Mouse (Mus musculus) layer of hippocampus, adult 6 months (tissue): ENCODE results near the gene Vax1. TPM values are rescaled to one million over a fixed set of nuclear protein-coding genes. Genes with fewer than 3 reads are reported as not detected.

Experiments
- long read RNA-seq, 2 experiments: library from polyadenylated mRNA; unstranded; transcript quantifications; one replicate each; pipeline ENCODE4 v2.0.0; 2019 to 2020
- polyA plus RNA-seq: library from polyadenylated mRNA; unstranded; fragments of <200 nt; fragmentation: Nextera tagmentation; gene quantifications from 2 replicates; pipeline ENCODE4 v1.2.3, GENCODE M21; 2021

The Vax1 gene
- 0.14 TPM in 1 of 2 replicates, not detected in the other for polyA plus RNA-seq
- long read RNA-seq, experiment 1: 0 reads
- long read RNA-seq, experiment 2: 0 reads

GRCm38 (mm10) chr19:59169936-59170765 lies at the start of gene Vax1:
Vax1 (minus strand) TSS chr19:59170056.

GRCm38 (mm10) chr19:59218991-59219390 lies 49.1 kb upstream of the Vax1 start, which contains the start of gene Kcnk18:
Kcnk18 (plus strand) TSS chr19:59219214.

Other genes with a start within 250 kb of the Vax1 start
- gene Eno4, start 226.6 kb downstream of the Vax1 start, polyA plus RNA-seq: 0.73 and 1.8 TPM in 2 replicates
- gene Hspa12a, start 226.4 kb downstream of the Vax1 start, polyA plus RNA-seq: 35.5 and 42.7 TPM in 2 replicates
- gene Shtn1, start 94.0 kb downstream of the Vax1 start, polyA plus RNA-seq: 2.8 and 2.9 TPM in 2 replicates
- gene Kcnk18, start 49.2 kb upstream of the Vax1 start, polyA plus RNA-seq: not detected in 2 replicates
- gene Slc18a2, start 90.8 kb upstream of the Vax1 start, polyA plus RNA-seq: 2.9 and 6.4 TPM in 2 replicates
- gene Rps12-ps3, start 152.2 kb upstream of the Vax1 start, polyA plus RNA-seq: 12.8 and 13.8 TPM in 2 replicates
- 4.6 TPM in 2 replicates for gene Pdzd8, start 175.7 kb upstream of the Vax1 start, polyA plus RNA-seq